Mouse (Mus musculus) hindbrain, embryonic 11.5 days (tissue): ENCODE data around the gene Zfp207. TPM values are rescaled to one million over a fixed set of nuclear protein-coding genes. Genes with fewer than 3 reads are reported as not detected.
"Not testable (repeated sequence)": the region's sequence is repeated elsewhere in the genome, so short reads cannot be mapped to it uniquely, and the experiment has no call there.

ENCODE experiments used
- ATAC-seq: fragments of 200-750 bp; cut with Nextera tagmentation; 2 replicates; pipeline ENCODE4 v1.8.0; 2017; ENCODE audit warnings: mild to moderate bottlenecking, moderate TSS enrichment, moderate library complexity; ENCODE audit not compliant: low FRiP score
- DNase-seq: peaks from one replicate; pipeline ENCODE4 v3.0.0-alpha.2; 2015; ENCODE audit warnings: low spot score
- H3K27ac ChIP-seq: fragments of 300-500 bp; sonication (generic); 2 replicates; pipeline ENCODE4 v1.5.1; 2014; ENCODE audit warnings: mild to moderate bottlenecking, low read depth, low read length
- H3K27me3 ChIP-seq: fragments of 300-500 bp; sonication (generic); 2 replicates; pipeline ENCODE4 v1.6.1; 2014; ENCODE audit warnings: mild to moderate bottlenecking, low read length, moderate library complexity, mixed read lengths; ENCODE audit not compliant: control insufficient read depth, insufficient read depth
- H3K36me3 ChIP-seq: fragments of 300-500 bp; sonication (generic); 2 replicates; pipeline ENCODE4 v1.6.1; 2014; ENCODE audit warnings: mild to moderate bottlenecking, low read length, moderate library complexity, mixed read lengths; ENCODE audit not compliant: control insufficient read depth, insufficient read depth
- H3K4me1 ChIP-seq: fragments of 300-500 bp; sonication (generic); replicated peaks from 2 replicates; pipeline ENCODE4 v1.6.1; 2014; ENCODE audit warnings: low read length, mixed read lengths; ENCODE audit not compliant: control insufficient read depth, insufficient read depth
- H3K4me2 ChIP-seq: fragments of 300-500 bp; sonication (generic); replicated peaks from 2 replicates; pipeline ENCODE4 v1.6.1; 2014; ENCODE audit warnings: mild to moderate bottlenecking, low read depth, low read length
- H3K4me3 ChIP-seq: fragments of 300-500 bp; sonication (generic); 2 replicates; pipeline ENCODE4 v1.5.1; 2014; ENCODE audit warnings: low read depth, low read length
- H3K9ac ChIP-seq: fragments of 300-500 bp; sonication (generic); 2 replicates; pipeline ENCODE4 v1.6.1; 2014; ENCODE audit warnings: low read depth, low read length
- H3K9me3 ChIP-seq: fragments of 300-500 bp; sonication (generic); 2 replicates; pipeline ENCODE4 v1.6.1; 2016; ENCODE audit warnings: low read length; ENCODE audit not compliant: control insufficient read depth
- WGBS: fragments of 180-500 bp; shearing (Covaris S2); extraction: QIAGEN DNeasy Blood & Tissue Kit; methylation state at CpG from one replicate; pipeline ENCODE4 v1.1.7; 2014; 5-methylcytosine and 5-hydroxymethylcytosine counted together
- polyA plus RNA-seq: library from polyadenylated mRNA; unstranded; fragments of >200 nt; fragmentation: Nextera tagmentation; extraction: Ambion mirVana; gene quantifications from 2 replicates; pipeline ENCODE4 v1.2.1, GENCODE M21; 2014

Gene Zfp207
- polyA plus RNA-seq, 1 experiment from 2014 or later = 351 TPM

DNA sequence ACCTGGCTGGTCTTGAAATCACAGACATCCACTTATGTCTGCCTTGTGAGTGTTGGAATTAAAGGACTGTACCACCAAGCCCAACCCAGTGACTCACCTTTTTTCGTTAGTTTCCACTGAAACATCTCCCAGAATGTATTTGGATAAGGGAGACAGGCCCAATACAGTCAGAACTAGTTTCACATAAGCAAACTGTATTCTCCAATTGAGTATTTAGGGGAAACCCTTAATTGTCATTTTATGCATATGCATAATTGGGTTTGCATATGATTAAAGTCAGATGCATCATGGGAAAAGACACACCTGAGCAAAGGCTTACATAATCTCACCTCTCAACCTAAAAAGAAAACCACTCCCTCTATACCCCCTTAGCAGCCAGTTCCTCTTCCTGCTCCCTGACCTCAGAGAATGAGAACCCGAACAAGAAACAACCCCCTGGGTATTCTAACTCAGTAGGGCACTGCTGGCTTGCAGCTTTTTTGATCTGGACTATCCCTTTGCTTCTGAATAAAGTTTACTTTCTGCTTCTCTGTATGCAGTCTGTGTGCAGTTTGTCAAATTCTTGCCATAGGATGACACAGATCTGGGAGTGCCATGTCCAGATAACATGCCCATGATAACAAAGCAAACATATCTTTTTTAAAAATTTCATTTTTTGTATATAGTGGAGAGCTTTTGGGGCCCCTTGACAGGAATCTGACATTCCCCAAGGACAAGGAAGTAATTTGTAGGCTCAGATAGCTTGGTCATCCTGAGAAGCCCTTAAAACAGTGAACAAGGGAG lies 37.3 kb downstream of the Zfp207 start:
- Histone ChIP-seq H3K9ac (no peak overlapping the region), H3K27ac (no peak overlapping the region), H3K9me3 (no peaks in the 10 kb centered on the region), H3K4me1 (no peaks in the 10 kb centered on the region), H3K27me3 (no peaks in the 10 kb centered on the region), H3K36me3 (no peaks in the 10 kb centered on the region), H3K4me3 (no peak overlapping the region), H3K4me2 (no peak overlapping the region)
- 64% methylated on average over 2 of the region's 2 CpGs for WGBS
- no peak for ATAC-seq
- DNase-seq = no peak

- H3K4me1 ChIP-seq = no peaks in the 10 kb centered on the region
- H3K4me3 ChIP-seq = no peak overlapping the region
- DNase-seq (no peak), ATAC-seq (no peak)
- no peak overlapping the region for H3K4me2 ChIP-seq
- no peaks in the 10 kb centered on the region for H3K9me3 ChIP-seq
- no peak overlapping the region for H3K27ac ChIP-seq
- H3K36me3 ChIP-seq = no peaks in the 10 kb centered on the region
- no peak overlapping the region for H3K9ac ChIP-seq
- 85% methylated on average over 7 of the region's 7 CpGs for WGBS
- H3K27me3 ChIP-seq = no peaks in the 10 kb centered on the region
These were observed 38.5 kb downstream of the Zfp207 start for GRCm38 (mm10) chr11:80421421-80422047.

GRCm38 (mm10) chr11:80424691-80425090 lies 41.6 kb downstream of the Zfp207 start:
- no peaks in the 10 kb centered on the region for H3K36me3 ChIP-seq
- H3K9ac ChIP-seq = no peak overlapping the region
- ATAC-seq = no peak
- no peak overlapping the region for H3K27ac ChIP-seq
- DNase-seq = no peak
- H3K4me1 ChIP-seq = no peaks in the 10 kb centered on the region
- no peak overlapping the region for H3K4me2 ChIP-seq
- no peak overlapping the region for H3K4me3 ChIP-seq
- no peaks in the 10 kb centered on the region for H3K9me3 ChIP-seq
- 88% methylated on average over 2 of the region's 2 CpGs for WGBS
- H3K27me3 ChIP-seq = no peaks in the 10 kb centered on the region

DNA sequence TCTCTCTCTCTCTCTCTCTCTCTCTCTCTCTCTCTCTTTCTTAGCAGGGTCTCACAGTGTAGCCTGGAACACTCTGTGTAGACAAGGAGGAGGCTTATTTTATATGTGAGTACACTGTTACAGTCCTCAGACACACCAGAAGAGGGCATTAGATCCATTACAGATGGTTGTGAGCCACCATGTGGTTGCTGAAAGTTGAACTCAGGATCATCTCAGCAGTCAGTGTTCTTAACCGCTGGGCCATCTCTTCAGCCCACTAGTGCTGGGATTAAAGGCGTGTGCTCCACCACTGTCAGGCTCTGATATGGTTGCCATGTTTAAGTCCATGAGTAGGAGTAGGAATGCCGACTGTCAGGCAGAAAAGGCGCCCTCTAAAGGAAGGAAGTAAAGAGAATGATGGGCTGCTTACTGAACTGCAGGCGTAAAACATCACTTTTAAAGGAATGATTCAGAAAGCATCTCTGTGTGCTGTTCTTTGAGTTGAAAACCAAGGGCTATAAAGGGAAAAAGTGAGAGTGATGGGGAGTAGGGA lies 42.2 kb downstream of the Zfp207 start:
- no peak overlapping the region for H3K27ac ChIP-seq
- WGBS = 63% methylated on average over 5 of the region's 5 CpGs
- H3K4me3 ChIP-seq = no peak overlapping the region
- no peaks in the 10 kb centered on the region for H3K4me1 ChIP-seq
- DNase-seq = no peak
- H3K9me3 ChIP-seq = no peaks in the 10 kb centered on the region
- no peak overlapping the region for H3K9ac ChIP-seq
- ATAC-seq = no peak
- H3K36me3 ChIP-seq = no peaks in the 10 kb centered on the region
- no peaks in the 10 kb centered on the region for H3K27me3 ChIP-seq
- H3K4me2 ChIP-seq = no peak overlapping the region

DNA sequence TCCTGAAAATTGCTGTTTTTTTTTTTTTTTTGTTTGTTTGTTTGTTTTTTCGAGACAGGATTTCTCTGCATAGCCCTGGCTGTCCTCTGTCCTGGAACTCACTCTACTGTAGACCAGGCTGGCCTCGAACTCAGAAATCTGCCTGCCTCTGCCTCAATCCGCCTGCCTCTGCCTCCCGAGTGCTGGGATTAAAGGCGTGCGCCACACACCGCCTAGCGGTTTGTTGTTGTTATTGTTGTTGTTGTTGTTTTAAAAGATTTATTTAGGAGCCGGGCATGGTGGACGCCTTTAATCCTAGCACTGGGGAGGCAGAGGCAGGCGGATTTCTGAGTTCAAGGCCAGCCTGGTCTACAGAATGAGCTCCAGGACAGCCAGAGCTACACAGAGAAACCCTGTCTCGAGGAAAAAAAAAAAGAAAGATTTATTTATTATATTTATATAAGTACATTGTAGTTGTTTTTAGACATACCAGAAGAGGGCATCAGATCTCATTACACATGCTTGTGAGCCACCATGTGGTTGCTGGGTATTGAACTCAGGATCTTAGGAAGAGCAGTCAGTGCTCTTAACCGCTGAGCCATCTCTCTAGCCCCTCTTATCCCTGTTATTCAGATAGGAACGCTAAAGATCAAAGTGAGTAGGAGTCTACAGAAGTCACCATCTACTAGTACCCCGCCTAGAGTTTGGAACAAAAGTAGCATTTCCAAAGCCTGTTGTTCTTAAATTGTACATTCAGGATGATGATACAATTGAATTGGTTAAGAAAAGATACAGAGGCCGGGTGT lies 43.1 kb downstream of the Zfp207 start:
- not testable (repeated sequence) for H3K36me3 ChIP-seq, H3K4me1 ChIP-seq, H3K4me3 ChIP-seq, DNase-seq, H3K27ac ChIP-seq, H3K9me3 ChIP-seq, H3K4me2 ChIP-seq, ATAC-seq, H3K9ac ChIP-seq, H3K27me3 ChIP-seq
- WGBS = 77% methylated on average over 16 of the region's 16 CpGs

- H3K9ac ChIP-seq = peak within 1 kb of the TSS; percentile 85
- H3K36me3 ChIP-seq = 0 out of 2 replicates have a peak, but pooled peaks cover 2% of the 10 kb centered on the region
- no peaks in the 10 kb centered on the region for H3K4me1 ChIP-seq
- peak within 1 kb of the TSS; percentile 53 for H3K4me2 ChIP-seq
- ATAC-seq (peak; percentile 97), DNase-seq (peak; percentile 98)
- no peaks in the 10 kb centered on the region for H3K27me3 ChIP-seq
- peak within 1 kb of the TSS; percentile 85 for H3K27ac ChIP-seq
- H3K9me3 ChIP-seq = no peaks in the 10 kb centered on the region
- H3K4me3 ChIP-seq = peak within 1 kb of the TSS; percentile 94
- WGBS = 0% methylated on average over 50 of the region's 58 CpGs
These were observed 45.4 kb downstream of the Zfp207 start, which contains the start of gene Psmd11 for GRCm38 (mm10) chr11:80428381-80429008. Gene Psmd11 (plus strand): TSS chr11:80428615.

DNA sequence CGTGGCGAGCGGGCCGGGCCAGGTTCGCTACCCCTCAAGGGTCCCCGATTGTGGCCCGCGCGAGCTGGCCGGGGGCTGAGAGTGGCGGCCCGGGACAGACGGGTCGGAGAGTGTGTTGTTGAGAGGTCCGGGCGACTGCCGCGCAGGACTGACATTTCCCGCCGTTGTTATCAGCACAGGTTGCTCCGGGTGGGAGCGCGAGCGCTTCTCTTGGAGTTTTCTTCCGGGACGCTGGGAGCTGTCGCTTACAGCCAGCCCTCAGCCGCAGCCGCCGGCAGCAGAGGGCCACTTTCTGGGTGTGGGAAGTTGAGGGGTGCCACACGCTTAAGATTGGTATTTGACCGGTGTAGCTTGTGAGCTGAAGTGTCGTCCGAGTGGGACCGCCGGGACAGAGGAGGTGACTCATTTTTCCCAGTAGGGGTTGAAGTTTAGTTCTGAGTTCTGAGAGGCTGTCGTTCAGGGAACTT lies 46.0 kb downstream of the Zfp207 start:
- DNase-seq = no peak
- no peak; the same call in 1 of the 2 replicates for ATAC-seq
- Histone ChIP-seq H3K27me3 (no peaks in the 10 kb centered on the region), H3K36me3 (0 out of 2 replicates have a peak, but pooled peaks cover 2% of the 10 kb centered on the region), H3K4me2 (peak overlapping the region; percentile 53), H3K9me3 (no peaks in the 10 kb centered on the region), H3K4me1 (no peaks in the 10 kb centered on the region), H3K27ac (peak overlapping the region; percentile 85), H3K4me3 (peak overlapping the region; percentile 94), H3K9ac (peak overlapping the region; percentile 85)
- under 1% methylated on average over 33 of the region's 37 CpGs for WGBS
